Mouse (Mus musculus) heart, embryonic 16.5 days (tissue): ENCODE measurements around the gene Gm11562. TPM values are rescaled to one million over a fixed set of nuclear protein-coding genes. Genes with fewer than 3 reads are reported as not detected.
A peak's percentile ranks its signal among the peaks of the same experiment; 100 is the strongest.

ENCODE experiments used
- ATAC-seq: fragments of 200-750 bp; cut with Nextera tagmentation; replicated peaks from 2 replicates; pipeline ENCODE4 v1.8.0; 2017; ENCODE audit warnings: moderate number of reproducible peaks; ENCODE audit not compliant: insufficient read depth, low FRiP score; ENCODE audit errors: extremely low read depth
- H3K27ac ChIP-seq: fragments of 300-500 bp; sonication (generic); 2 replicates; pipeline ENCODE4 v1.5.1; 2014; ENCODE audit warnings: mild to moderate bottlenecking, low read length, control low read depth, moderate library complexity
- H3K27me3 ChIP-seq: fragments of 300-500 bp; sonication (generic); 2 replicates; pipeline ENCODE4 v1.6.1; 2014; ENCODE audit warnings: low read length, mixed read lengths; ENCODE audit not compliant: control insufficient read depth, insufficient read depth
- H3K36me3 ChIP-seq: fragments of 300-500 bp; sonication (generic); 2 replicates; pipeline ENCODE4 v1.6.1; 2014; ENCODE audit not compliant: control insufficient read depth, insufficient read depth
- H3K4me1 ChIP-seq: fragments of 300-500 bp; sonication (generic); 2 replicates; pipeline ENCODE4 v1.6.1; 2014; ENCODE audit warnings: low read length, mixed read lengths; ENCODE audit not compliant: control insufficient read depth, insufficient read depth
- H3K4me2 ChIP-seq: fragments of 300-500 bp; sonication (generic); 2 replicates; pipeline ENCODE4 v1.6.1; 2014; ENCODE audit warnings: low read depth, mild to moderate bottlenecking, control low read depth, low read length
- H3K4me3 ChIP-seq: fragments of 300-500 bp; sonication (generic); 2 replicates; pipeline ENCODE4 v1.5.1; 2014; ENCODE audit warnings: mild to moderate bottlenecking, control low read depth, low read length
- H3K9ac ChIP-seq: fragments of 300-500 bp; sonication (generic); 2 replicates; pipeline ENCODE4 v1.6.1; 2014; ENCODE audit warnings: low read length, control low read depth
- H3K9me3 ChIP-seq: fragments of 300-500 bp; sonication (generic); replicated peaks from 2 replicates; pipeline ENCODE4 v1.6.1; 2016; ENCODE audit warnings: low read length; ENCODE audit not compliant: control insufficient read depth
- whole genome bisulfite sequencing: fragments of 180-500 bp; shearing (Covaris S2); extraction: QIAGEN DNeasy Blood & Tissue Kit; methylation state at CpG from one replicate; pipeline ENCODE4 v1.1.7; 2014; 5-methylcytosine and 5-hydroxymethylcytosine counted together
- polyA plus RNA-seq: library from polyadenylated mRNA; unstranded; fragments of >200 nt; fragmentation: Nextera tagmentation; extraction: Ambion mirVana; gene quantifications from 2 replicates; pipeline ENCODE4 v1.2.1, GENCODE M21; 2015

Gene Gm11562
- polyA plus RNA-seq, 1 experiment from 2014 or later = not detected

DNA sequence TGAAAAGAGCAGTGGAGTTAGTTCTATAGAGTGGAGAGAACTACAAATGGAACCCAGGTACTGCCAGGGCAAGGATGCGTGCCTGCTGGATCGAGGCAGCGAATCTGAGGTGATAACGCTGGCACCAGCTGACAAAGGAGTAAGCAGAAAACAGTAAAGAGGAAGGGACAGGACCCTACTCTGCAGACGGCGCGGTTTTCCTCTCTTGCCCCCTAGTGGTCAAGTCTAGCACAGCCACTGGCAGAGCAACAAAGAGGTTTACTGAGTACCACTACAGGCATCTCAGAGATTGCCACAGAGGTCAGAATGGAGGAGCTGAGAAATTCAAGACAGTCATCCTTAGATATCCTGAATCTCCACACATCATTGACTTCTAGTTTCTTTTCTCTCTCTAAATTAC lies 46.1 kb downstream of the Gm11562 start:
- no peaks in the 10 kb centered on the region for H3K4me1 ChIP-seq
- no peaks in the 10 kb centered on the region for H3K9me3 ChIP-seq
- ATAC-seq = no peak
- H3K36me3 ChIP-seq = no peaks in the 10 kb centered on the region
- H3K27me3 ChIP-seq = no peaks in the 10 kb centered on the region
- H3K4me2 ChIP-seq = peak overlapping the region; percentile 44
- H3K9ac ChIP-seq = no peak overlapping the region
- WGBS = 3% methylated on average over 7 of the region's 7 CpGs
- no peak overlapping the region for H3K4me3 ChIP-seq
- H3K27ac ChIP-seq = no peak overlapping the region

GRCm38 (mm10) chr11:99573164-99573563 lies 47.1 kb downstream of the Gm11562 start:
- no peak overlapping the region for H3K27ac ChIP-seq
- no peaks in the 10 kb centered on the region for H3K9me3 ChIP-seq
- WGBS = 59% methylated on average over 4 of the region's 4 CpGs
- no peak overlapping the region for H3K9ac ChIP-seq
- H3K4me3 ChIP-seq = no peak overlapping the region
- H3K27me3 ChIP-seq = no peaks in the 10 kb centered on the region
- no peak overlapping the region for H3K4me2 ChIP-seq
- no peaks in the 10 kb centered on the region for H3K36me3 ChIP-seq
- ATAC-seq = no peak
- H3K4me1 ChIP-seq = no peaks in the 10 kb centered on the region

Other genes with a start within 250 kb of the Gm11562 start
- 0.09 TPM in 1 of 2 replicates, not detected in the other for gene Krt28, start 245.5 kb downstream of the Gm11562 start, polyA plus RNA-seq
- 13.2 and 14.1 TPM in 2 replicates for gene Krt10, start 231.1 kb downstream of the Gm11562 start, polyA plus RNA-seq
- gene Krt12, start 198.2 kb downstream of the Gm11562 start, polyA plus RNA-seq = 0.07 TPM in 1 of 2 replicates, not detected in the other
- gene Krt20, start 182.3 kb downstream of the Gm11562 start, polyA plus RNA-seq = 0.54 and 2.5 TPM in 2 replicates
- 0.46 and 0.70 TPM in 2 replicates for gene Krt23, start 127.3 kb downstream of the Gm11562 start, polyA plus RNA-seq
- gene Krt39, start 99.1 kb downstream of the Gm11562 start, polyA plus RNA-seq = not detected in 2 replicates
- gene Krt40, start 77.3 kb downstream of the Gm11562 start, polyA plus RNA-seq = not detected in 2 replicates
- gene Krtap3-3, start 69.6 kb downstream of the Gm11562 start, polyA plus RNA-seq = not detected in 2 replicates
- not detected in 2 replicates for gene Krtap3-2, start 63.6 kb downstream of the Gm11562 start, polyA plus RNA-seq
- gene Gm11939, start 61.0 kb downstream of the Gm11562 start, polyA plus RNA-seq = not detected in 2 replicates
- gene Krtap3-1, start 53.8 kb downstream of the Gm11562 start, polyA plus RNA-seq = not detected in 2 replicates
- not detected in 2 replicates for gene Krtap1-5, start 39.4 kb downstream of the Gm11562 start, polyA plus RNA-seq
- gene Krtap1-4, start 36.8 kb downstream of the Gm11562 start, polyA plus RNA-seq = not detected in 2 replicates
- not detected in 2 replicates for gene Krtap1-3, start 29.1 kb downstream of the Gm11562 start, polyA plus RNA-seq
- not detected in 2 replicates for gene Krtap9-3, start 22.3 kb downstream of the Gm11562 start, polyA plus RNA-seq
- not detected in 2 replicates for gene Gm11938, start 17.1 kb downstream of the Gm11562 start, polyA plus RNA-seq
- not detected in 2 replicates for gene Gm11937, start 10.2 kb downstream of the Gm11562 start, polyA plus RNA-seq
- not detected in 2 replicates for gene Krtap2-4, start 5.6 kb downstream of the Gm11562 start, polyA plus RNA-seq
- not detected in 2 replicates for gene Krtap4-1, start 7.8 kb upstream of the Gm11562 start, polyA plus RNA-seq
- not detected in 2 replicates for gene Krtap4-2, start 14.6 kb upstream of the Gm11562 start, polyA plus RNA-seq
- gene Krtap4-7, start 23.7 kb upstream of the Gm11562 start, polyA plus RNA-seq = not detected in 2 replicates
- not detected in 2 replicates for gene Gm11555, start 29.8 kb upstream of the Gm11562 start, polyA plus RNA-seq
- not detected in 2 replicates for gene Gm11563, start 38.5 kb upstream of the Gm11562 start, polyA plus RNA-seq
- not detected in 2 replicates for gene Krtap4-6, start 45.5 kb upstream of the Gm11562 start, polyA plus RNA-seq
- gene Gm14190, start 70.3 kb upstream of the Gm11562 start, polyA plus RNA-seq = not detected in 2 replicates
- gene Gm14180, start 113.9 kb upstream of the Gm11562 start, polyA plus RNA-seq = not detected in 2 replicates
- gene Gm11595, start 152.5 kb upstream of the Gm11562 start, polyA plus RNA-seq = not detected in 2 replicates
- not detected in 2 replicates for gene Krtap4-8, start 160.3 kb upstream of the Gm11562 start, polyA plus RNA-seq
- not detected in 2 replicates for gene Krtap4-9, start 164.8 kb upstream of the Gm11562 start, polyA plus RNA-seq
- not detected in 2 replicates for gene Gm11596, start 173.0 kb upstream of the Gm11562 start, polyA plus RNA-seq
- gene Gm11569, start 178.5 kb upstream of the Gm11562 start, polyA plus RNA-seq = not detected in 2 replicates
- gene Gm11554, start 184.0 kb upstream of the Gm11562 start, polyA plus RNA-seq = not detected in 2 replicates
- gene Krtap4-13, start 189.5 kb upstream of the Gm11562 start, polyA plus RNA-seq = not detected in 2 replicates
- gene Gm11564, start 195.2 kb upstream of the Gm11562 start, polyA plus RNA-seq = not detected in 2 replicates
- gene 2300003K06Rik, start 217.6 kb upstream of the Gm11562 start, polyA plus RNA-seq = not detected in 2 replicates
- not detected in 2 replicates for gene Krtap4-16, start 231.2 kb upstream of the Gm11562 start, polyA plus RNA-seq
- not detected in 2 replicates for gene Gm11568, start 237.5 kb upstream of the Gm11562 start, polyA plus RNA-seq
- not detected in 2 replicates for gene Gm11559, start 244.0 kb upstream of the Gm11562 start, polyA plus RNA-seq